Mouse (Mus musculus): ENCODE results near the gene Zfp169.

DNA sequence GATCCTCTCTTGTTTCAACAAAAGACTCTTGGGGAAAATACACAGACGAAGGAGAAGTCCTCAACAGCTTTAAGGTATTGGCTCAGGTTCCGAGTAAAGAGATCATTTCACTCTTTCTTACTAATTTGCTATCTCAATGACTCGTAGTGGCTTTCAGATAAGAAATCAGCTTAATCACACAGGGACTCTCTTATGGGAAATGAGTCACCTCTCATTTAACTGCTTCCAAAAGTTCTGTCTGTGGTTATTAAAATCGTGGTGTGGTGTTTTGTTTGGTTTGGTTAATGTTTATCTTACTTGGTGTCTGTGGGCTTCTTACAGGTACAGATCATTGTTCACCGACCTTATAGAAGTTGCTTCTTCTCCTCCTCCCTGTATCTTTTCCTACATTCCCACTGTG is 10.8 kb downstream of the Zfp169 start:
- TF ChIP-seq CTCF (IDR thresholded peaks at IDR 0.05; ENCODE audit: borderline replicate concordance, insufficient read depth, low read length) (no peak), POLR2A (IDR thresholded peaks at IDR 0.05; ENCODE audit: low read depth, low read length) (no peak)
